22 mouse cellular contexts compared by ENCODE assay signal in genomic region chr7:143328185-143328915, GRCm38 (mm10).
DNase-seq lines count a peak whose midpoint lies in the region; ATAC-seq lines count a peak whose summit lies in the region.
"Had no signal": no experiment of that assay in that cellular context is flagged by ENCODE, and none has a peak within 500 bp of the region (broad histone marks: within the 10 kb centered on the region; RNA-seq: fewer than 3 reads in every experiment).

No protein-coding gene starts in this region.

- ATAC-seq in neural tube, embryonic 13.5 days (ENCODE audit: low read depth) = peak; percentile 57; the same call in 1 of the 2 replicates
- ATAC-seq in neural tube, embryonic 15.5 days (ENCODE audit: low FRiP score) = no peak; the same call in 1 of the 2 replicates
- peak; percentile 76 for ATAC-seq in intestine, embryonic 15.5 days
- ATAC-seq in limb, embryonic 15.5 days (ENCODE audit: insufficient number of reproducible peaks, low FRiP score, low TSS enrichment, low read depth) = 0 out of 2 replicates have a peak, but pooled peaks have one; percentile 27
- ATAC-seq in inflammation-experienced regulatory T-cells, adult 6 months = no peak
- ATAC-seq: forebrain, embryonic 14.5 days had no signal

- peaks cover 4% of the 10 kb centered on the region; the same call in 1 of the 2 replicates for H3K27me3 ChIP-seq in neural tube, embryonic 13.5 days
- no peaks in the 10 kb centered on the region for H3K27me3 ChIP-seq in neural tube, embryonic 15.5 days (replicated peaks)
- no peaks in the 10 kb centered on the region for H3K27me3 ChIP-seq in intestine, embryonic 15.5 days (replicated peaks)
- 0 out of 2 replicates have a peak, but pooled peaks cover 3% of the 10 kb centered on the region for H3K27me3 ChIP-seq in limb, embryonic 10.5 days (ENCODE audit: low read depth, poor library complexity, severe bottlenecking)
- no peaks in the 10 kb centered on the region for H3K27me3 ChIP-seq in limb, embryonic 15.5 days
- H3K27me3 ChIP-seq: embryonic facial prominence, embryonic 15.5 days had no signal

- WGBS in neural tube, embryonic 13.5 days = 38% methylated on average over 18 of the region's 18 CpGs
- 41% methylated on average over 18 of the region's 18 CpGs for WGBS in neural tube, embryonic 15.5 days
- WGBS in intestine, embryonic 15.5 days = 53% methylated on average over 18 of the region's 18 CpGs
- WGBS in limb, embryonic 10.5 days = 60% methylated on average over 18 of the region's 18 CpGs
- 31% methylated on average over 18 of the region's 18 CpGs for WGBS in limb, embryonic 15.5 days

- no peak overlapping the region for H3K4me3 ChIP-seq in neural tube, embryonic 13.5 days
- H3K4me3 ChIP-seq in neural tube, embryonic 15.5 days (replicated peaks) = no peak overlapping the region
- H3K4me3 ChIP-seq in intestine, embryonic 15.5 days (replicated peaks) = no peak overlapping the region
- H3K4me3 ChIP-seq in limb, embryonic 10.5 days = no peak overlapping the region
- H3K4me3 ChIP-seq in limb, embryonic 15.5 days = no peak overlapping the region
- H3K4me3 ChIP-seq: embryonic facial prominence, embryonic 15.5 days; erythroblast, embryonic 14.5 days; forebrain, embryonic 10.5 days; gastrocnemius, adult 2 months had no signal

- H3K4me2 ChIP-seq in neural tube, embryonic 13.5 days = no peak overlapping the region
- no peak overlapping the region for H3K4me2 ChIP-seq in neural tube, embryonic 15.5 days
- no peak overlapping the region for H3K4me2 ChIP-seq in intestine, embryonic 15.5 days (replicated peaks)
- no peak overlapping the region for H3K4me2 ChIP-seq in limb, embryonic 15.5 days
- H3K4me2 ChIP-seq: embryonic facial prominence, embryonic 15.5 days; hindbrain, embryonic 14.5 days had no signal

- peaks cover 30% of the 10 kb centered on the region for H3K4me1 ChIP-seq in neural tube, embryonic 13.5 days (replicated peaks)
- H3K4me1 ChIP-seq in neural tube, embryonic 15.5 days = peaks cover 17% of the 10 kb centered on the region
- H3K4me1 ChIP-seq in intestine, embryonic 15.5 days (replicated peaks) = peaks cover 20% of the 10 kb centered on the region
- peaks cover 52% of the 10 kb centered on the region for H3K4me1 ChIP-seq in limb, embryonic 10.5 days
- peaks cover 39% of the 10 kb centered on the region for H3K4me1 ChIP-seq in limb, embryonic 15.5 days

- H3K9me3 ChIP-seq in neural tube, embryonic 13.5 days = no peaks in the 10 kb centered on the region
- H3K9me3 ChIP-seq in neural tube, embryonic 15.5 days (replicated peaks) = no peaks in the 10 kb centered on the region
- H3K9me3 ChIP-seq in intestine, embryonic 15.5 days = no peaks in the 10 kb centered on the region
- H3K9me3 ChIP-seq in limb, embryonic 10.5 days (replicated peaks) = no peaks in the 10 kb centered on the region
- H3K9me3 ChIP-seq in limb, embryonic 15.5 days = no peaks in the 10 kb centered on the region
- H3K9me3 ChIP-seq: embryonic facial prominence, embryonic 15.5 days; forebrain, embryonic 10.5 days had no signal

- no peaks in the 10 kb centered on the region for H3K36me3 ChIP-seq in neural tube, embryonic 13.5 days
- H3K36me3 ChIP-seq in neural tube, embryonic 15.5 days = no peaks in the 10 kb centered on the region
- H3K36me3 ChIP-seq in intestine, embryonic 15.5 days = no peaks in the 10 kb centered on the region
- no peaks in the 10 kb centered on the region for H3K36me3 ChIP-seq in limb, embryonic 10.5 days
- no peaks in the 10 kb centered on the region for H3K36me3 ChIP-seq in limb, embryonic 15.5 days
- H3K36me3 ChIP-seq: embryonic facial prominence, embryonic 15.5 days; forebrain, embryonic 10.5 days had no signal

- H3K9ac ChIP-seq in neural tube, embryonic 13.5 days = no peak overlapping the region
- no peak overlapping the region for H3K9ac ChIP-seq in neural tube, embryonic 15.5 days (replicated peaks)
- H3K9ac ChIP-seq in intestine, embryonic 15.5 days = no peak overlapping the region
- no peak overlapping the region for H3K9ac ChIP-seq in limb, embryonic 15.5 days
- H3K9ac ChIP-seq: embryonic facial prominence, embryonic 15.5 days; hindbrain, embryonic 14.5 days had no signal

- no peak overlapping the region for H3K27ac ChIP-seq in neural tube, embryonic 13.5 days (replicated peaks)
- H3K27ac ChIP-seq in neural tube, embryonic 15.5 days (replicated peaks) = no peak overlapping the region
- H3K27ac ChIP-seq in intestine, embryonic 15.5 days = no peak overlapping the region
- H3K27ac ChIP-seq in limb, embryonic 10.5 days = peak overlapping the region; percentile 58; the same call in 1 of the 2 replicates
- H3K27ac ChIP-seq in limb, embryonic 15.5 days = no peak overlapping the region; the same call in 1 of the 2 replicates
- H3K27ac ChIP-seq: embryonic facial prominence, embryonic 15.5 days; forebrain, embryonic 10.5 days; gastrocnemius, adult 2 months; hindbrain, embryonic 14.5 days had no signal

- DNase-seq in limb, embryonic 10.5 days (ENCODE audit: low spot score) = no peak
- no peak for DNase-seq in ovary, postnatal 10 days (ENCODE audit: low spot score)
- DNase-seq: adrenal gland, adult 8-10 months; adrenal gland, postnatal 36 days; cerebellum, adult 11 months; cerebellum, adult 8-10 months; cerebellum, postnatal 14 days; embryo, embryonic 11 days; gastrocnemius, adult 2 months; gastrocnemius, postnatal 25 days; heart, postnatal 10 days; heart, postnatal 4 days had no signal

Comparison
In these comparisons a context has a peak if more than half of its experiments do, and no peak if none do; other contexts are left out.
1. ATAC-seq: peak in neural tube, embryonic 13.5 days (single experiment), intestine, embryonic 15.5 days (single experiment) and limb, embryonic 15.5 days (single experiment); none in neural tube, embryonic 15.5 days (single experiment) and inflammation-experienced regulatory T-cells, adult 6 months (single experiment).